Mouse (Mus musculus) CH12.LX (cell line): ENCODE data around the gene Tox4. TPM values are rescaled to one million over a fixed set of nuclear protein-coding genes. Genes with fewer than 3 reads are reported as not detected.

Experiments used
- DNase-seq: peaks from one replicate; pipeline ENCODE4 v3.0.0-alpha.2; 2013; ENCODE audit errors: extremely low read depth
- H3K27ac ChIP-seq: 2 replicates; pipeline ENCODE4 v1.5.1; 2012; ENCODE audit warnings: low read depth, mild to moderate bottlenecking, control low read depth, moderate library complexity; ENCODE audit not compliant: insufficient read depth
- H3K27me3 ChIP-seq: replicated peaks from 2 replicates; pipeline ENCODE3; 2012; ENCODE audit warnings: inconsistent platforms
- H3K36me3 ChIP-seq, 2 experiments: replicated peaks in 1 of 2; 2 replicates each; pipeline versions ENCODE3 to v1.6.1; 2012; ENCODE audit warnings: inconsistent platforms in 1 of 2, low read length in 1 of 2, mild to moderate bottlenecking in 1 of 2, mixed read lengths in 1 of 2, moderate library complexity in 1 of 2; ENCODE audit not compliant: control insufficient read depth in 1 of 2, insufficient read depth in 1 of 2
- H3K4me1 ChIP-seq, 2 experiments: 2 replicates each; pipeline ENCODE4 v1.6.1; 2012; ENCODE audit warnings: inconsistent platforms in 1 of 2, moderate library complexity in 1 of 2; ENCODE audit not compliant: insufficient read depth in 2 of 2, control insufficient read depth in 1 of 2
- H3K4me2 ChIP-seq: 2 replicates; pipeline ENCODE4 v1.6.1; 2012; ENCODE audit warnings: low read depth, mild to moderate bottlenecking, control low read depth; ENCODE audit not compliant: poor library complexity, insufficient read depth, severe bottlenecking
- H3K4me3 ChIP-seq, 3 experiments: fragments of 150-350 bp in 1 of 3; sonication (generic) in 1 of 3; replicated peaks in 1 of 3; 2 replicates each; pipeline versions ENCODE3 to v1.5.1; 2011 to 2012; ENCODE audit warnings: low read depth in 2 of 3, low read length in 2 of 3, mild to moderate bottlenecking in 2 of 3, moderate library complexity in 2 of 3, control low read depth in 1 of 3, improper control_type of control experiment in 1 of 3, inconsistent platforms in 1 of 3, mixed read lengths in 1 of 3; ENCODE audit not compliant: poor library complexity in 1 of 3
- H3K79me2 ChIP-seq: replicated peaks from 2 replicates; pipeline ENCODE4 v1.6.1; 2012; ENCODE audit warnings: mild to moderate bottlenecking, moderate library complexity; ENCODE audit not compliant: control insufficient read depth, poor library complexity, insufficient read depth, severe bottlenecking; ENCODE audit errors: extremely low read depth
- H3K9ac ChIP-seq: 2 replicates; pipeline ENCODE4 v1.6.1; 2012; ENCODE audit warnings: low read depth, mild to moderate bottlenecking, control low read depth, moderate library complexity; ENCODE audit not compliant: insufficient read depth
- H3K9me3 ChIP-seq: replicated peaks from 2 replicates; pipeline ENCODE3; 2012; ENCODE audit warnings: low read length, inconsistent platforms, mixed read lengths
- BHLHE40 ChIP-seq: IDR thresholded peaks from 2 replicates; pipeline ENCODE4 v1.6.1; 2011; ENCODE audit warnings: mild to moderate bottlenecking, low read depth, low read length, improper control_type of control experiment
- CHD1 ChIP-seq: IDR thresholded peaks from 2 replicates; pipeline ENCODE4 v1.6.1; 2012; ENCODE audit warnings: low read depth, low read length, improper control_type of control experiment, inconsistent platforms
- CHD2 ChIP-seq: IDR thresholded peaks from 2 replicates; pipeline ENCODE4 v1.6.1; 2011; ENCODE audit warnings: low read length, improper control_type of control experiment
- CTCF ChIP-seq, 2 experiments: IDR thresholded peaks in 1 of 2; conservative IDR thresholded peaks in 1 of 2; 2 replicates each; pipeline ENCODE4 v1.5.1; 2011 to 2012; ENCODE audit warnings: low read depth in 2 of 2, low read length in 2 of 2, improper control_type of control experiment in 1 of 2, inconsistent platforms in 1 of 2, mild to moderate bottlenecking in 1 of 2, moderate library complexity in 1 of 2
- E2F4 ChIP-seq: IDR thresholded peaks from 2 replicates; pipeline ENCODE4 v1.6.1; 2011; ENCODE audit warnings: low read depth, low read length, improper control_type of control experiment; ENCODE audit not compliant: insufficient replicate concordance
- ELF1 ChIP-seq: IDR thresholded peaks from 2 replicates; pipeline ENCODE4 v1.6.1; 2014; ENCODE audit warnings: low read depth, mild to moderate bottlenecking, inconsistent platforms, low read length, improper control_type of control experiment
- EP300 ChIP-seq: IDR thresholded peaks from 2 replicates; pipeline ENCODE4 v1.6.1; 2011; ENCODE audit warnings: low read length, improper control_type of control experiment
- GABPA ChIP-seq: IDR thresholded peaks from 2 replicates; pipeline ENCODE4 v1.6.1; 2012; ENCODE audit warnings: low read depth, low read length, improper control_type of control experiment, inconsistent platforms; ENCODE audit not compliant: insufficient replicate concordance
- HCFC1 ChIP-seq: IDR thresholded peaks from 2 replicates; pipeline ENCODE4 v1.6.1; 2012; ENCODE audit warnings: low read depth, mild to moderate bottlenecking, inconsistent platforms, low read length, improper control_type of control experiment
- IRF4 ChIP-seq: IDR thresholded peaks from 2 replicates; pipeline ENCODE4 v1.6.1; 2014; ENCODE audit warnings: low read depth, mild to moderate bottlenecking, inconsistent platforms, low read length, improper control_type of control experiment
- JUN ChIP-seq: IDR thresholded peaks from 2 replicates; pipeline ENCODE4 v1.6.1; 2011; ENCODE audit warnings: low read depth, mild to moderate bottlenecking, low read length, improper control_type of control experiment, moderate library complexity; ENCODE audit not compliant: insufficient read depth
- KAT2A ChIP-seq: IDR thresholded peaks from 2 replicates; pipeline ENCODE4 v1.6.1; 2012; ENCODE audit warnings: low read length, improper control_type of control experiment, inconsistent platforms; ENCODE audit not compliant: insufficient replicate concordance
- MAX ChIP-seq: IDR thresholded peaks from 2 replicates; pipeline ENCODE4 v1.6.1; 2011; ENCODE audit warnings: low read length, improper control_type of control experiment
- MEF2A ChIP-seq: IDR thresholded peaks from 2 replicates; pipeline ENCODE4 v1.6.1; 2014; ENCODE audit warnings: low read depth, mild to moderate bottlenecking, inconsistent platforms, low read length, improper control_type of control experiment, borderline replicate concordance
- MYC ChIP-seq: IDR thresholded peaks from 2 replicates; pipeline ENCODE4 v1.6.1; 2011; ENCODE audit warnings: low read depth, mild to moderate bottlenecking, improper control_type of control experiment, low read length
- POLR2AphosphoS2 ChIP-seq: IDR thresholded peaks from 2 replicates; pipeline ENCODE4 v1.6.1; 2011; ENCODE audit warnings: low read depth, low read length, improper control_type of control experiment
- RAD21 ChIP-seq: IDR thresholded peaks from 2 replicates; pipeline ENCODE4 v1.6.1; 2011; ENCODE audit warnings: low read depth, mild to moderate bottlenecking, low read length, improper control_type of control experiment, moderate library complexity
- SIN3A ChIP-seq: IDR thresholded peaks from 2 replicates; pipeline ENCODE4 v1.6.1; 2012; ENCODE audit warnings: low read length, improper control_type of control experiment, inconsistent platforms
- SMC3 ChIP-seq: IDR thresholded peaks from 2 replicates; pipeline ENCODE4 v1.6.1; 2011; ENCODE audit warnings: low read depth, low read length, improper control_type of control experiment
- TBP ChIP-seq: conservative IDR thresholded peaks from 2 replicates; pipeline ENCODE4 v1.6.1; 2011; ENCODE audit warnings: low read depth, low read length, improper control_type of control experiment
- TCF12 ChIP-seq: IDR thresholded peaks from 2 replicates; pipeline ENCODE4 v1.6.1; 2014; ENCODE audit warnings: low read depth, mild to moderate bottlenecking, inconsistent platforms, low read length, improper control_type of control experiment
- UBTF ChIP-seq: IDR thresholded peaks from 2 replicates; pipeline ENCODE4 v1.6.1; 2012; ENCODE audit warnings: low read depth, mild to moderate bottlenecking, inconsistent platforms, low read length, improper control_type of control experiment, moderate library complexity
- USF1 ChIP-seq: IDR thresholded peaks from 2 replicates; pipeline ENCODE4 v1.6.1; 2014; ENCODE audit warnings: low read depth, mild to moderate bottlenecking, inconsistent platforms, low read length, improper control_type of control experiment
- ZC3H11A ChIP-seq: IDR thresholded peaks from 2 replicates; pipeline ENCODE4 v1.6.1; 2012; ENCODE audit warnings: low read depth, mild to moderate bottlenecking, inconsistent platforms, low read length, improper control_type of control experiment
- ZMIZ1 ChIP-seq: IDR thresholded peaks from 2 replicates; pipeline ENCODE4 v1.6.1; 2012; ENCODE audit warnings: low read depth, mild to moderate bottlenecking, inconsistent platforms, low read length, improper control_type of control experiment
- dilution Hi-C: fragments of 300-500 bp; cut with MboI; formaldehyde crosslinking; loops from 2 replicates; pipeline ENCODE4 v1.14.3; 2020; ENCODE audit warnings: low sequenced_read_pairs; ENCODE audit not compliant: extremely low pct_unique_long_range_greater_than_20kb, extremely low pct_ligation_motif_present
- in situ Hi-C: fragments of 300-500 bp; cut with MboI; formaldehyde crosslinking; loops from 3 replicates; pipeline ENCODE4 v1.14.3; 2019; ENCODE audit warnings: low sequenced_read_pairs, low pct_ligation_motif_present, low pct_unique_long_range_greater_than_20kb, mixed read lengths
- polyA plus RNA-seq: library from polyadenylated mRNA; unstranded; fragments of >175 nt; gene quantifications from 2 replicates; pipeline ENCODE4 v1.2.1, GENCODE M21; 2012; ENCODE audit warnings: low read depth; ENCODE audit not compliant: insufficient read length
- total RNA-seq, 2 experiments: library from RNA; depleted of rRNA; stranded (reverse); fragments of 300-350 nt in 1 of 2; fragments of >200 nt in 1 of 2; gene quantifications; 2 replicates each; pipeline ENCODE4 v1.2.3; 2012 to 2014

The Tox4 gene
- total and polyA plus RNA-seq, 3 experiments = 43.5 to 56.3 (median 45.7) TPM

DNA sequence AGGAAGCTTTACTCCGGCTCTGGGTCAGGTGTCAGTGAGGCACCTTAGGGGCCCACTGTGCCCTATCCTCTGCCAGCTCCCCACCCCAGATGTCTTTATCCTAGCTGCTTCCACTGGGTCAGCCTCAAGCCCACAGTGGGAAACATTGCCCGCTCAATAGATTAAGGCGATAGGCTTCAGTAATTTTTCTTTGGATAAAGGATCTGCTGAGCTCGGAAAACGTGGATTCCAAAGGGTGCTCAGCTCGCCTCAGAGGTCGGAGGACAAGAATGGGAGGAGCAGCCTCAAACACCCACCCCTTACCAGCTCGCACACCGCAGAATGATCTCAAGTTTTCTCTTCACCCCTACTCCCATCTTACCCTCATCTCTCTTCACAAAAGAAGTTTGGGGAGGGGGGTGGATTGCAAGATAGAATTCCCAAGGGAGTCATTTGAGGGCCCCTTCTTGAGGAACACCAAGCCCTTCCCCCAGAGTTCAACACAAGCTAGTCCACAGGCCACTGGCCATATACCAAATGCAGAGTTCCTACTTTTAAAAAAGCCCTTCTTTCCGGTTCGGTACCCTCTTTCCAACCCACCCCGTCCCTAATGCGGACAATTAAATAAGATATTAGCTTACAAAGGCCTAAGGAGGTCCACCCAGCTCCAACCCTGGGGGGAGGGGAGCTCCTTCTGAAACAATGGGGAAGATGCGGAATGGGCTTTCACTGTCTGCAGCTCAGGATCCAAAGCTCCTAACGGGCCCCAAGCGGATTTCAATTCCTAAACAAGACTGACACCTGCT is 37.7 kb downstream of the Tox4 start:
- Histone ChIP-seq H3K9ac (peak overlapping the region; percentile 18; the same call in 1 of the 2 replicates), H3K36me3 (no peaks in the 10 kb centered on the region), H3K79me2 (no peaks in the 10 kb centered on the region), H3K27me3 (no peaks in the 10 kb centered on the region), H3K27ac (no peak overlapping the region), H3K4me1 (peaks cover 2 to 6% of the 10 kb centered on the region in 2 experiments; a peak in 2 of 4 replicates), H3K4me2 (peak overlapping the region; percentile 7), H3K4me3 (peak overlapping the region in 1 of 3 experiments; percentile 17), H3K9me3 (peaks cover 2% of the 10 kb centered on the region)
- no peak for TF ChIP-seq MEF2A
- TF ChIP-seq TCF12 = no peak
- no peak for TF ChIP-seq MAX
- no peak for TF ChIP-seq USF1
- no peak for TF ChIP-seq GABPA
- TF ChIP-seq CHD2 = no peak
- TF ChIP-seq CHD1 = no peak
- TF ChIP-seq ZMIZ1 = no peak
- TF ChIP-seq SIN3A = no peak
- no peak for TF ChIP-seq HCFC1
- TF ChIP-seq RAD21 = no peak
- TF ChIP-seq BHLHE40 = no peak
- TF ChIP-seq TBP = no peak
- TF ChIP-seq UBTF = no peak
- TF ChIP-seq JUN = no peak
- no peak for TF ChIP-seq CTCF (conservative IDR thresholded peaks at IDR 0.05 in 1 of 2, IDR thresholded peaks at IDR 0.05 in 1 of 2; ENCODE audit: low read depth in 2 of 2, low read length in 2 of 2)
- TF ChIP-seq EP300 = no peak
- DNase-seq = no peak
- in situ Hi-C loops = no loop called here
- dilution Hi-C loops = no loop called here

DNA sequence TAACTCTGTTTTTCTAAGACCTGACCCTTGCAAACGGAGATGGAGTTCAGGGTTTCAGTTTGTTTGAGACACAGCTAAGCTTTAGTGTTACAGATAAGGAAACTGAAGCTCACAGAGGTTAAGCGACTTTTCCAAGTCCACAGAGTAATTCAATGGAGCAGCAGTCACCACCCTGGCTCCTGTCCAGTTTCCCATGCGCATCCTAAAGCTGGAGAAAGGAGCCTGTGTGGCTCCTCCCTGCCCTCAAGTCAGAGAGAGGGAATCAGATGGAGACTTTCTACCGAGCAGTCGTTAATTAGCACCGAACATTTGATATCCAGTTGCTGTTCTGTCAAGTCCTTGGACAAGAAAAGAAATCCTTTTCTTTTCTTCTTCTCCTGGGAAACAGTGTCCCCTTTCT is 40.4 kb downstream of the Tox4 start:
- H3K4me3 ChIP-seq = no peak overlapping the region
- DNase-seq = no peak
- H3K9ac ChIP-seq = no peak overlapping the region
- no peak overlapping the region for H3K27ac ChIP-seq
- in situ Hi-C loops = no loop called here
- no peaks in the 10 kb centered on the region for H3K36me3 ChIP-seq
- H3K4me2 ChIP-seq = no peak overlapping the region
- H3K9me3 ChIP-seq = peaks cover 2% of the 10 kb centered on the region
- no peaks in the 10 kb centered on the region for H3K79me2 ChIP-seq
- TF ChIP-seq MYC (no peak), USF1 (no peak), E2F4 (no peak), ELF1 (no peak), TBP (no peak), KAT2A (no peak), POLR2AphosphoS2 (no peak), IRF4 (no peak), ZC3H11A (no peak), MAX (no peak), SMC3 (no peak)
- TF ChIP-seq, all 38 proteins: peak for 0
- H3K4me1 ChIP-seq = peaks cover 2 to 6% of the 10 kb centered on the region in 2 experiments; a peak in 2 of 4 replicates
- peaks cover 4% of the 10 kb centered on the region for H3K27me3 ChIP-seq
- dilution Hi-C loops = no loop called here
